Mouse (Mus musculus) hindbrain, embryonic 11.5 days (tissue): ENCODE measurements at regions not wholly inside any gene's neighbourhood (a gene's known extent, or its start where the extent isn't known, plus 50 kb on each side); places are given as distances from the start of the nearest gene placed in this dataset.
"Not testable (repeated sequence)": the region's sequence is repeated elsewhere in the genome, so short reads cannot be mapped to it uniquely, and the experiment has no call there.

Experiments used
- ATAC-seq: fragments of 200-750 bp; cut with Nextera tagmentation; 2 replicates; pipeline ENCODE4 v1.8.0; 2017; ENCODE audit warnings: mild to moderate bottlenecking, moderate TSS enrichment, moderate library complexity; ENCODE audit not compliant: low FRiP score
- DNase-seq: peaks from one replicate; pipeline ENCODE4 v3.0.0-alpha.2; 2015; ENCODE audit warnings: low spot score
- H3K27ac ChIP-seq: fragments of 300-500 bp; sonication (generic); 2 replicates; pipeline ENCODE4 v1.5.1; 2014; ENCODE audit warnings: mild to moderate bottlenecking, low read depth, low read length
- H3K27me3 ChIP-seq: fragments of 300-500 bp; sonication (generic); 2 replicates; pipeline ENCODE4 v1.6.1; 2014; ENCODE audit warnings: mild to moderate bottlenecking, low read length, moderate library complexity, mixed read lengths; ENCODE audit not compliant: control insufficient read depth, insufficient read depth
- H3K36me3 ChIP-seq: fragments of 300-500 bp; sonication (generic); 2 replicates; pipeline ENCODE4 v1.6.1; 2014; ENCODE audit warnings: mild to moderate bottlenecking, low read length, moderate library complexity, mixed read lengths; ENCODE audit not compliant: control insufficient read depth, insufficient read depth
- H3K4me1 ChIP-seq: fragments of 300-500 bp; sonication (generic); replicated peaks from 2 replicates; pipeline ENCODE4 v1.6.1; 2014; ENCODE audit warnings: low read length, mixed read lengths; ENCODE audit not compliant: control insufficient read depth, insufficient read depth
- H3K4me2 ChIP-seq: fragments of 300-500 bp; sonication (generic); replicated peaks from 2 replicates; pipeline ENCODE4 v1.6.1; 2014; ENCODE audit warnings: mild to moderate bottlenecking, low read depth, low read length
- H3K4me3 ChIP-seq: fragments of 300-500 bp; sonication (generic); 2 replicates; pipeline ENCODE4 v1.5.1; 2014; ENCODE audit warnings: low read depth, low read length
- H3K9ac ChIP-seq: fragments of 300-500 bp; sonication (generic); 2 replicates; pipeline ENCODE4 v1.6.1; 2014; ENCODE audit warnings: low read depth, low read length
- H3K9me3 ChIP-seq: fragments of 300-500 bp; sonication (generic); 2 replicates; pipeline ENCODE4 v1.6.1; 2016; ENCODE audit warnings: low read length; ENCODE audit not compliant: control insufficient read depth
- WGBS: fragments of 180-500 bp; shearing (Covaris S2); extraction: QIAGEN DNeasy Blood & Tissue Kit; methylation state at CpG from one replicate; pipeline ENCODE4 v1.1.7; 2014; 5-methylcytosine and 5-hydroxymethylcytosine counted together

DNA sequence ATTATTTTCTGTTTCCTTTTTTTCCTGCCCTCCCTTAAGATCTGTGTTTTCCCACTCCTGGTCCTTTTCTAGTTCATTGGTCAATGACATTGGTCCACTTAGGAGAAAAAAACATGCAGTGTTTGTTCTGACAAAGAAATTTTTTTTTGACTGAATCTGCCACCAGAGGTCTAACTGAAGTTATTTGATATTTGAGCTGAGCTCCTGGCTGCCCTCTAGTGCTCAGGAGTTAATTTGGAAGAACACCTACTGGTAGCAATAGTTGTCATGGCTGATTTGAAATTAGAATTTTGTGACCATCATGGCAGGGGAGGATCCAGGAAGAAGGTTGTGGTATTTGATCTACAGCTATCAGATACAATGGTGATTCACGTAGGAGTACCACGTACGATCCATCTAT lies 599.2 kb downstream of the Dad1 start:
- H3K9me3 ChIP-seq, H3K27ac ChIP-seq, H3K4me3 ChIP-seq, ATAC-seq, DNase-seq, H3K9ac ChIP-seq, H3K4me2 ChIP-seq, H3K36me3 ChIP-seq, H3K27me3 ChIP-seq, H3K4me1 ChIP-seq: not testable (repeated sequence)
- 94% methylated on average over 3 of the region's 3 CpGs for WGBS

DNA sequence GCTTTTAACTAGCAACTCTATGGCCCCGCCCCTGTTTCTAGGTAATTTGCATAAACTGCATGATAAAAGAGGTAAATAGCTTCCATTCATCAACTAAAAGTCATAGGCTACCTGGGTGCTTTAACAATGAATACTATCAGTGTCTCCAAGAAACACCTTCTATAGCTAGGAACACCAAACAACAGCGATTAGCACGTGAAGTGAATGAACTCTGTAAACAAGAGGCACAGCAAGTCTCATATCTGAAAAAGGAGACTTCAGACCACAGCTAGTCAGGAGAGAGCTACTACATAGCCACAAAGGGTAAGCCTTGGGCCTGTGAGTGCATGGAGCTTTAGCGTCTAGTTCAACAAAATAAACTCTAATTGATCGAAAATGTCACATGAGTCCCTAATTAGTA lies 602.8 kb downstream of the Dad1 start:
- H3K27ac ChIP-seq, H3K36me3 ChIP-seq, DNase-seq, H3K27me3 ChIP-seq, H3K9me3 ChIP-seq, H3K9ac ChIP-seq, ATAC-seq, H3K4me2 ChIP-seq, H3K4me1 ChIP-seq, H3K4me3 ChIP-seq: not testable (repeated sequence)
- WGBS, result 62% methylated on average over 4 of the region's 5 CpGs

- H3K4me2 ChIP-seq, ATAC-seq, H3K4me3 ChIP-seq, H3K9me3 ChIP-seq, H3K4me1 ChIP-seq, H3K27ac ChIP-seq, H3K27me3 ChIP-seq, H3K36me3 ChIP-seq, DNase-seq, H3K9ac ChIP-seq: not testable (repeated sequence)
- 84% methylated on average over 2 of the region's 2 CpGs for WGBS
These were observed 604.7 kb downstream of the Dad1 start for GRCm38 (mm10) chr14:53649189-53649588.

DNA sequence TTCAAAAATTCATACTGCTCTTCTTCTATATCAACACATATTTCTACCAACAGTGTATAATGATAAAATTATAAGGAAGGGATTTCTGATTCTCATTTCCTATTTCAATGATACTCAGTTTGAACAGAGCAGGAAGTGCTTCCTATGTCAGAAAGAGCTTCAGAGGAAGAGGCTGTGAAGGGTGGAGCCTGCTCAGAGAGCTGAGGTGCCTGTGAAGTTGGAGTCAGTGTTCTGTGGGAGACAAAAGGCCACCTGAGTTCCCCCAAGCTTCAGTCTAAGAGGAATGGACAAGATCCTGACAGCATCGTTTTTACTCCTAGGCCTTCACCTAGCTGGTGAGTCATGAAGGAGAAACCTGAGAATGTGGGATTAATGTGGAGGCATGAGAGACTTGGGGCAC lies 613.5 kb downstream of the Dad1 start:
- not testable (repeated sequence) for H3K4me3 ChIP-seq, H3K27ac ChIP-seq, H3K9me3 ChIP-seq, H3K4me2 ChIP-seq, DNase-seq, H3K4me1 ChIP-seq, H3K27me3 ChIP-seq, H3K9ac ChIP-seq, ATAC-seq, H3K36me3 ChIP-seq
- WGBS, result 58% methylated on average over 1 of the region's 1 CpGs

- 69% methylated on average over 1 of the region's 1 CpGs for WGBS
- H3K4me2 ChIP-seq, ATAC-seq: not testable (repeated sequence)
These were observed 616.2 kb downstream of the Dad1 start for GRCm38 (mm10) chr14:53637664-53638063.

DNA sequence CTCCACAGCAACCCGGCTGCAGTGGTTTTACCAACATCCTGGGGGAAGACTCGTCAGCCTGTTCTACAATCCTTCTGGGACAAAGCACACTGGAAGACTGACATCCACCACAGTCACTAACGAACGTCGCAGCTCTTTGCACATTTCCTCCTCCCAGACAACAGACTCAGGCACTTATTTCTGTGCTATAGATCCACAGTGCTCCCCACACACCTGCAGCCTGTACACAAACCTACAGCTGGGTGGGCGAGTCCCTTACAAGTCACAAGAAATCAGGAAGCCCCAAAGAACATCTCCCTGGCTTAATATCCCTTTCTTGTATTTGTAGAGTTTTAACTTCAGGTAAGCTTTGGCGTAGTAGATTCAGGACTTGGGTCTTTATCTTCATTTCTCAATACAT lies 618.7 kb downstream of the Dad1 start:
- not testable (repeated sequence) for H3K9me3 ChIP-seq, ATAC-seq, H3K4me2 ChIP-seq, H3K27me3 ChIP-seq, H3K4me1 ChIP-seq, H3K9ac ChIP-seq, H3K36me3 ChIP-seq, H3K27ac ChIP-seq, H3K4me3 ChIP-seq, DNase-seq
- WGBS, result 62% methylated on average over 7 of the region's 7 CpGs

More at GRCm38 (mm10) chr14:53637664-53638063, 616.2 kb downstream of the Dad1 start:
- H3K27ac ChIP-seq, H3K36me3 ChIP-seq, H3K9ac ChIP-seq, H3K27me3 ChIP-seq, H3K4me1 ChIP-seq, H3K4me3 ChIP-seq, H3K9me3 ChIP-seq: not testable (repeated sequence)
- DNase-seq, result peak; percentile 52

DNA sequence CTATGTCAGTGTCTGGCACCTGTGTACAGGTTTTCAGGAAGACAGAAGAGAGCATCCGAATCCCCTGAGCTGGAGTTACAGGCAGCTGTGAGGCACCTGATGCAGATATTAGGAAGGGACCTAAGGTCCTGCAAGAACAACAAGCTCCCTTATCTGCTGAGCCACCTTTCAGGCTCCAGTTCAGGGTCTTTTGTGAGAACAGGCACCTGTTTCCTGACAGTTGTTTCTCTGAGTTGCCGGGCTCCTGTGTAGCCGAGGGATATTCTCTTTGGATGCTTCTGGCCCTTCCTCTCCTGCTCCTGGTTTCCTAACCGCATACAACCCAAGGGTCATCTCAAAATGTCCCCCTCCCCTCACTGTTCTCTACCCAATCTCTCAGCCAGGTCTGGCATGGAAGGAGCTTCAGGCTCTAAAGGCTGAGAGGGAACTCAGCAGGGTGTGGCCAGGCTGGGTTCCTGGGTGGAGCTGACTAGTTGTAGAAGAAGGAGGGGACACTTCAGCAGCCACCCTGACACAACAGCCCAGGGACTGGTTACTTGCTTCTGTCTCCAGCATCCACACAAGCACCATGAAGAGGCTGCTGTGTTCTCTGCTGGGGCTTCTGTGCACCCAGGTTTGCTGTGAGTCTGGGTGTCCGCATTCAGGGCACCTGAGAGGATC lies 619.5 kb downstream of the Dad1 start:
- H3K9me3 ChIP-seq, H3K4me3 ChIP-seq, H3K4me2 ChIP-seq, ATAC-seq, H3K9ac ChIP-seq, H3K27ac ChIP-seq, H3K27me3 ChIP-seq, H3K36me3 ChIP-seq, DNase-seq, H3K4me1 ChIP-seq: not testable (repeated sequence)
- 67% methylated on average over 5 of the region's 5 CpGs for WGBS

GRCm38 (mm10) chr14:53633743-53634142 lies 620.2 kb downstream of the Dad1 start:
- not testable (repeated sequence) for H3K27ac ChIP-seq, ATAC-seq
- 80% methylated on average over 1 of the region's 1 CpGs for WGBS

DNA sequence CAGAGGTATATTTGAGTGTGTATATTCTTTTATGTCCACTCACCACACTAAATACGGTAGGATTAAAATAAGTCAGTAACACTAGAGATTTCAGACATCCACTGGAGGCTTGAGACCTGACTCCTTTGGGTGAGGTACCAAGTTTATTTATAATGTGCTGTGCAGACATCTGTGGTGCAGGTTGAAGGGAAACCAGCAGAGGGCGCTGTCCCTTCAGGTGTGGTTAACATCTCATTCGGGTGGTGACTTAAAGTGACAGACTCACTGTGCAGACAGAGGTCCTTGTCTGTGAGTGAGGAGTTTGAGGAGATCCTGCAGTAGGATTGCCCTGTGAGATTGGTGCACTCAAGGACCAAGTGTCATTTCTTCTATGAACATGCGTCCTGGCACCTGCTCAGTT lies 632.5 kb downstream of the Dad1 start:
- not testable (repeated sequence) for H3K9ac ChIP-seq, H3K36me3 ChIP-seq, H3K4me2 ChIP-seq, H3K27ac ChIP-seq, H3K4me3 ChIP-seq, H3K27me3 ChIP-seq, DNase-seq, ATAC-seq, H3K4me1 ChIP-seq, H3K9me3 ChIP-seq
- WGBS, result 63% methylated on average over 4 of the region's 4 CpGs

More at GRCm38 (mm10) chr14:53633743-53634142, 620.2 kb downstream of the Dad1 start:
- not testable (repeated sequence) for H3K36me3 ChIP-seq, H3K9me3 ChIP-seq, H3K9ac ChIP-seq, DNase-seq, H3K27me3 ChIP-seq, H3K4me1 ChIP-seq, H3K4me2 ChIP-seq, H3K4me3 ChIP-seq
